Mouse (Mus musculus) macrophage (primary cell): ENCODE data around the gene Kansl1l. TPM values are rescaled to one million over a fixed set of nuclear protein-coding genes. Genes with fewer than 3 reads are reported as not detected.
A peak's percentile ranks its signal among the peaks of the same experiment; 100 is the strongest.

Source experiments
- H3K27ac ChIP-seq: fragments of 350-480 bp; formaldehyde crosslinking; 2 replicates; pipeline ENCODE4 v1.9.0; 2021
- H3K36me3 ChIP-seq: fragments of 350-480 bp; formaldehyde crosslinking; 2 replicates; pipeline ENCODE4 v1.9.0; 2021; ENCODE audit errors: inconsistent target
- H3K4me3 ChIP-seq: fragments of 350-480 bp; formaldehyde crosslinking; 2 replicates; pipeline ENCODE4 v1.9.0; 2021; ENCODE audit errors: inconsistent target
- H3K79me2 ChIP-seq: fragments of 350-480 bp; formaldehyde crosslinking; 2 replicates; pipeline ENCODE4 v1.9.0; 2021; ENCODE audit errors: inconsistent target
- WGBS: methylation state at CpG from one replicate; pipeline ENCODE4 v1.1.7; 2026; ENCODE audit warnings: inconsistent platforms; ENCODE audit not compliant: missing documents; 5-methylcytosine and 5-hydroxymethylcytosine counted together
- polyA plus RNA-seq: library from polyadenylated mRNA; stranded (reverse); fragments of 250-400 nt; gene quantifications from 3 replicates; pipeline ENCODE4 v1.2.4, GENCODE M21; 2018; ENCODE audit warnings: inconsistent platforms

Gene Kansl1l
- polyA plus RNA-seq, 1 experiment from 2014 or later, result 8.0 TPM

- WGBS, result 100% methylated on average over 2 of the region's 2 CpGs
Observed at GRCm38 (mm10) chr1:66797962-66798361, 19.4 kb downstream of the Kansl1l start.

DNA sequence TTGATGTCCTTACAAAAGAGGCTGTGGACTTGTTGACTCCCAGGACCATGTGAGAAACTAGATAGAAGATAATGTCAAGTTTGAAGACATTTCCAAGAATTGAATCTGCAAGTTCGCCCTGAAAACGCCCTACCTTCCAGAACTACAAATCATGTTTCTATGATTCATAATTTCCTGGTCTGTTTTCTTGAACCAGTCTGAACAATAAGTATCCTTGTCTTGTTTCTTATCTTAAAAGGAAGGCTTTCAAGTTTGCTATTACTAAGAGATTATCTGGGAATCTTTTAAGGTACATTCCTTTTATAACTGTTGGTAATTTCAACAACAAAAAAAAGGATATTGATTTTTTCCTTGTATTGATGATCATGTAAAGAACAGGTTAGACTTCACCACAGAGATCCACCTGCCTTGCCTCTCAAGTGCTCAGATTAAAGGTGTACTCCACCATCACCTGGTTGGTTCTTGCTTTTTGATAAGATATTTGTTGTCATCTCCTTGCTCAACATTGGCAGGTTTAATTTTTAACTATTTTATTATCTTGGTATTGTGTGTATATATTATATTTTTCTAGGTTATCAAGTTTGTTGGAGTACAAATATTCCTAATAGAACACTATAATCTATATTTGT lies 24.4 kb downstream of the Kansl1l start:
- Histone ChIP-seq H3K4me3 (no peak overlapping the region), H3K36me3 (no peaks in the 10 kb centered on the region), H3K27ac (no peak overlapping the region), H3K79me2 (no peaks in the 10 kb centered on the region)
- 85% methylated on average over 2 of the region's 2 CpGs for WGBS

More at GRCm38 (mm10) chr1:66797962-66798361, 19.4 kb downstream of the Kansl1l start:
- Histone ChIP-seq H3K36me3 (peaks cover 7% of the 10 kb centered on the region; the same call in 1 of the 2 replicates), H3K4me3 (no peak overlapping the region), H3K79me2 (no peaks in the 10 kb centered on the region; the same call in 1 of the 2 replicates), H3K27ac (no peak overlapping the region)

DNA sequence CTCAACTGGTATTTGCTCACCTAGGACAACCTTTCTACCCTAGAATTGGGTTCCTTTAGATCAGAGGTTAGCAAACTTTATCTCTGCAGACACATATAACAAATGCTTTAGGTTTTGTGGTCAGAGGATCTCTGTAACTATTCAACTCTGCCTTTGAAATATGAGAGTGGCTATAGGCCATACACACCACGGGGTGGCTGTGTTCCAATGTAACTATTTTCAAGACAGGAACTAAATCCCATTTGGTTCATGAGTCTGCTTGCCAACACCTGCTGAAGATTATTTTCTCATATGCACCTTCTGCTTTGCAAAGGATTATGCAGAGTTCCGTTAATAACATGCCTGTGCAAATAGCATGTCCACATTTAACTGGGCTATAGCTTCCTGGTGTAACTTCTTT lies 35.1 kb downstream of the Kansl1l start:
- H3K4me3 ChIP-seq, result no peak overlapping the region
- WGBS, result 64% methylated on average over 2 of the region's 2 CpGs
- H3K27ac ChIP-seq, result no peak overlapping the region
- no peaks in the 10 kb centered on the region for H3K36me3 ChIP-seq
- H3K79me2 ChIP-seq, result no peaks in the 10 kb centered on the region

DNA sequence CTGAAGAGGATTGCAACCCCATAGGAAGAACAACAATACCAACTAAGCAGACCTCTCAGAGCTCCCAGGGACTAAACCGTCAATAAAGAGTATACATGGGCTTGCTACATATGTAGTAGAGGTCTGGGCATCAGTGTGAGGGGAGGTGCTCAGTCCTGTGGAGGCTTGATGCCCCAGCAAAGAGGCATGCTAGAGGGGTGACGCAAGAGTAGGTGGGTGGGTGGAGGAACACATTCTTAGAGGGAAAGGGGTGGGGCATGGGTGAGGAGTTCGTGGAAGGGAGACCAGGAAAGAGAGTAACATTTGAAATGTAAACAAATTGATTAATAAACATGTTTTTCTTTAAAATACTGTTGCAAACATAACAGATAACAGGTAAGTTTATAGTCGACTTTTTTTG lies 36.3 kb downstream of the Kansl1l start:
- Histone ChIP-seq H3K79me2 (no peaks in the 10 kb centered on the region), H3K4me3 (no peak overlapping the region), H3K36me3 (no peaks in the 10 kb centered on the region), H3K27ac (no peak overlapping the region)
- 81% methylated on average over 4 of the region's 4 CpGs for WGBS

DNA sequence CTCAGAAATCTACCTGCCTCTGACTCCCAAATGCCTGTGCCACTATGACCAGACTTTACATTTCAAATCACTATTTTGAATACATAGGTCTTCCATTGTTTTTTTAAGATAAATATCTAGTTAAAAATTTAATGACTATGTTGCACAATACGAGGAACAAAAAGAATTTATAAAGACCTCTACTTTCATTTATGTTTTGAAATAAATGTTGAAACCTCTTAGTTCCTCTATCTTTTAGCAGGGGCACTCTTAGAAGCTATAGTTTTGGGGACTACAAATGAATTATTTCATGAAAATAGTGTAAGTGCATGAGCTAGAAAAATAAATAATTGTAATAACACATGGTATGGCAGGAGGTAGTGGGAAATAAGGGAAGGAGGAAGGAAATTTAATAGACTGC lies 38.6 kb downstream of the Kansl1l start:
- H3K36me3 ChIP-seq, result no peaks in the 10 kb centered on the region
- 25% methylated on average over 1 of the region's 1 CpGs for WGBS

DNA sequence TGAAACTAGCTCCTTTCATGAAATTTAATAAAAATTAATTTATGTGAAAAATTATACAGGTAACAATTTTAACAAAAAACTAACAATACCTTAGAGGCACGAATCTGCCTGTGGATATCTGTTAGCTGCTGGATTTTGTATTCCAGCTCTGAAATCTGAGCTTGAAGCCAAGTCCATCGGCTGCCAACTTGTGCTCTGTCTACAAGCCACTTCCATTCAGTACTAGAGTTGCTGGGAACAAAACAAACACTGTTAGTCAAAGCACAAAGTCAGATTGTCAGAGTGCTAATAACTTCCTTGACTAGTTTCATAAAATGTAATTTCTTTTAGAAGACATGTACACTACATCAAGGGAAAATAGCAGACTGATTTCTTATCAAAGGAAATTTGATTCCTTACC lies 39.5 kb downstream of the Kansl1l start:
- WGBS, result 100% methylated on average over 2 of the region's 2 CpGs
- no peak overlapping the region for H3K4me3 ChIP-seq
- no peak overlapping the region for H3K27ac ChIP-seq
- no peaks in the 10 kb centered on the region for H3K79me2 ChIP-seq
- 0 out of 2 replicates have a peak, but pooled peaks cover 3% of the 10 kb centered on the region for H3K36me3 ChIP-seq

More for the DNA sequence above, 38.6 kb downstream of the Kansl1l start:
- Histone ChIP-seq H3K4me3 (no peak overlapping the region), H3K27ac (no peak overlapping the region), H3K79me2 (no peaks in the 10 kb centered on the region)

DNA sequence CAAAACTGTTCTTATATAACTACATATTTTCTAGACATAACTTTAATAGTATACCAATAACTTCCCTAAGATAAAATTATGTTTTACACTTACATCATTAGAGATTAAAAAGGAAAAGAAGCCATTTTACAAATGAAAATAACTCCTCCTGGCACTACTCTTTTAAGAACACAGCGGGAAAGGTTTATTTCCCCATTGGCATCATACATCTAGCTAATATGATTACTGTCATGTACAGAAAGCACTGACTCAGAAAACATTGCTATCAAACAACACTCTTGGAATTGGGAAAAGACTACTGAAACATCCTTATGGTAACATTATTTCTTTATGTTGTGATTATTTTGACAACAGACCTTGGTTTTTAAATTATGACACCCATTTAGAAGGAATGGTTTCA lies 48.6 kb downstream of the Kansl1l start:
- Histone ChIP-seq H3K79me2 (no peaks in the 10 kb centered on the region), H3K36me3 (peaks cover 34% of the 10 kb centered on the region), H3K4me3 (no peak overlapping the region), H3K27ac (no peak overlapping the region)
- 100% methylated on average over 1 of the region's 1 CpGs for WGBS

GRCm38 (mm10) chr1:66730581-66730980 lies 86.8 kb downstream of the Kansl1l start:
- WGBS, result 42% methylated on average over 1 of the region's 1 CpGs
- peaks cover 27% of the 10 kb centered on the region for H3K36me3 ChIP-seq
- no peak overlapping the region for H3K4me3 ChIP-seq
- no peaks in the 10 kb centered on the region for H3K79me2 ChIP-seq
- H3K27ac ChIP-seq, result no peak overlapping the region

DNA sequence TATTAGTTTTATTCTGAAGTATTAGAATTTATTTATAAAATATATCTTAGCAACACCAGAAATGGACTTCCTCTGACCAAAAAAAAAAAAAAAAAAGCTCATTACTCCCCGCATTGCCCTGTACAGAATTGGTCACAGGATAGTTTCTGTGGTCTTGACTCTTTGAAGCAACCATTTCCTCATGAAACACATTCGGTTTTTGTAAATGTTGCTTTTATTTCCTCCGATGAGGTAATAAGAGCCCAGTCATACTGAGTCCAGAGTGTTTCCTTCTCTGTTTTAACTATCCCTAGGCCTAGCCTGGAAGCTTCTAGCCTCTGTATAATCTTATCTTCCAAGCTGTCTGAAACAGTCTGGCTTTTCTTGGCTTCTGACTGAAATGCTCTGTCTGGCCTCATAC lies 104.5 kb downstream of the Kansl1l start:
- Histone ChIP-seq H3K36me3 (peaks cover 55% of the 10 kb centered on the region), H3K79me2 (peaks cover 49% of the 10 kb centered on the region), H3K4me3 (no peak overlapping the region), H3K27ac (0 out of 2 replicates have a peak overlapping the region, but pooled peaks have one; percentile 8)
- WGBS, result 8% methylated on average over 3 of the region's 3 CpGs

DNA sequence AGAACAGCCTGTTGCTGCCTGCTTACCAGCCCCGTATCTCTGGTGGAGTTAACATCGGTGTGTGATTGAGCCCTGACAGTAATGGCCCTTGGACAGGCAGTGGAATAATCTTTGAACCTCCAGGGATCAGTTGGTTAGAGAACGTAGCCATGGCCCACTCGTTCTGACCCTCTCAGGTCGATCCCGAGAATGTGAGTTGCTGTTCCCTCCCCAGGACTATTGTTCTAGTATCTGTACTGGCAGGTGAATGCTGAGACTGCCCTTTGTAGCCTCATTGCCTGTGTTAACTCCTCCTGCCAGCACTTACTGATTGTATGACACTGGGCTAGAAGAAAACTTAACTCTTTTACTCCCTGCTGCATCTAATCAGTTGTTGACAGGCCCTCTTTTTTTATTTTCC lies 112.8 kb downstream of the Kansl1l start:
- peaks cover 13% of the 10 kb centered on the region; the same call in 1 of the 2 replicates for H3K36me3 ChIP-seq
- 93% methylated on average over 6 of the region's 6 CpGs for WGBS

GRCm38 (mm10) chr1:66702623-66703345 lies 114.6 kb downstream of the Kansl1l start:
- 61% methylated on average over 3 of the region's 4 CpGs for WGBS
- peaks cover 66% of the 10 kb centered on the region for H3K79me2 ChIP-seq
- no peak overlapping the region for H3K4me3 ChIP-seq
- H3K27ac ChIP-seq, result no peak overlapping the region
- peaks cover 6% of the 10 kb centered on the region; the same call in 1 of the 2 replicates for H3K36me3 ChIP-seq

More for the DNA sequence above, 112.8 kb downstream of the Kansl1l start:
- Histone ChIP-seq H3K79me2 (peaks cover 84% of the 10 kb centered on the region), H3K4me3 (no peak overlapping the region), H3K27ac (no peak overlapping the region)

- WGBS, result 15% methylated on average over 2 of the region's 2 CpGs
- peak overlapping the region; percentile 85 for H3K4me3 ChIP-seq
- H3K27ac ChIP-seq, result peak overlapping the region; percentile 48
- peaks cover 54% of the 10 kb centered on the region for H3K79me2 ChIP-seq
- H3K36me3 ChIP-seq, result peaks cover under 1% of the 10 kb centered on the region; the same call in 1 of the 2 replicates
Observed at GRCm38 (mm10) chr1:66701576-66701940, 115.8 kb downstream of the Kansl1l start.

DNA sequence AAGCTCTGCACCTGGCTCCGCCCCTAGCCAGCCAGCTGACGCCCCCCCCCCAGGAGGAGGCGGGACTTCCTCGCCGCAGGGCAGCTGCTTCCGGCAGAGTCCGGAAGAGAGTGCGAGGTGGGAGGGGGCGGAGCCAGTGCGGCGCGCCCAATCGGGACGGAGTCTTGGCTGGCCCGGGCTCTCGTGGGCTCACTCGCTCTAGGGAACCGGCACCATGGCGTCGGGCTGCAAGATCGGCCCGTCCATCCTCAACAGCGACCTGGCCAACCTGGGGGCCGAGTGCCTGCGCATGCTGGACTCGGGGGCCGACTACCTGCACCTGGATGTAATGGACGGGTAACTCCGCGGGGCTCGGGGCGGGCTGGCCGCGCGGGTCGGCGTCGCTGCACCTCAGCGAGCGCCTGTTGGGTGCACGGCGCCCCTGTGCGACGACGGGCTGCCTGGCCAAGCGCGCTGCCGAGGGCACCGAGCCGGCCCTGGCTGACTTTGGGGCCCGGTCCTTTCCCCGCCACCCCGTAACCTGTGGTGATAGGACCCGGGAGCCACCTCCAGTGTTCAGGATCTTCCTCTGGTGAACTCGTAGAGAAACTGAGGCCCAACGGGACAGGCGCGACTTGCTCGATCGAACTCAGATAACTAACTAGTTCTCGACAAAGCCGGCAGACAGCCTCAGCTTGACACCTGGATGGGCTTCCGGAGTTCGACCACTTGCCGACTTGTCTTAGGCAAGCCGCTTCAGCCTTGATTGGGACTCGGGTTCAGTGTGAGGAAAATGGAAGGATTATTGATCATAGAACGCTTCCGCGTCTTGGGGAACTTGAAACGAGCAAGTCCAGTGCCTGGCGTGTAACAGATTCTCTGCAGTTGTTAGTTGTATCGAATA lies 116.4 kb downstream of the Kansl1l start, which contains the start of gene Rpe:
Gene Rpe (plus strand): TSS at position 139 of the 883 bp plus-strand sequence.
- Histone ChIP-seq H3K4me3 (peak within 1 kb of the TSS; percentile 85), H3K36me3 (no peaks in the 10 kb centered on the region), H3K79me2 (peaks cover 48% of the 10 kb centered on the region), H3K27ac (peak within 1 kb of the TSS; percentile 48)
- WGBS, result under 1% methylated on average over 73 of the region's 73 CpGs

- peak overlapping the region; percentile 40 for H3K27ac ChIP-seq
Observed at GRCm38 (mm10) chr1:66700149-66700692, 117.1 kb downstream of the Kansl1l start.

More at GRCm38 (mm10) chr1:66700149-66700692, 117.1 kb downstream of the Kansl1l start:
- Histone ChIP-seq H3K4me3 (peak overlapping the region; percentile 15; the same call in 1 of the 2 replicates), H3K36me3 (no peaks in the 10 kb centered on the region), H3K79me2 (peaks cover 41% of the 10 kb centered on the region)
- WGBS, result 17% methylated on average over 5 of the region's 5 CpGs
